Mouse (Mus musculus): ENCODE data around the gene Ect2. TPM values are rescaled to one million over a fixed set of nuclear protein-coding genes. Genes with fewer than 3 reads are reported as not detected.

The Ect2 gene
- polyA plus RNA-seq, 1 experiment: not detected

DNA sequence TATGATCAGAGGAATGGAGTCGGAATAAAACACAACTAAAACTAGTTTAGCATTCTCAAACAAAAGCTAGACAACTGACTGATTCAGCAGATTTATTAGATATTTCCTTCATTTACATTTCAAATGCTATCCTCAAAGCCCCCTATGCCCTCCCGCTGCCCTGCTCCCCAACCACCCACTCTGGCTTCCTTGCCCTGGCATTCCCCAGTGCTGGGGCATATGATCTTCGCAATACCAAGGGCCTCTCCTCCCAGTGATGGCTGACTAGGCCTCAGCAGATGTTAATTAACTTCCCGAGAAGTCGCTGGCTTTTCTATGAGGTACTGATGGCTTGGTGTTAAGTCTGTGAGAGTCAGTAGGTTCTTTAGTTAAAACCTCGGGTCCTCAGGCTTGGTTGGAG, 55.0 kb downstream of the Ect2 start:
- 95% methylated on average over 6 of the region's 6 CpGs for WGBS
- TF ChIP-seq CTCF (IDR thresholded peaks at IDR 0.05; ENCODE audit: insufficient read depth, low read depth, low read length) (no peak), POLR2A (IDR thresholded peaks at IDR 0.05; ENCODE audit: insufficient read depth, low read depth, low read length) (no peak)
- Histone ChIP-seq H3K4me1 (ENCODE audit: control insufficient read depth, insufficient read depth, low read length) (no peaks in the 10 kb centered on the region), H3K27ac (ENCODE audit: insufficient read depth, low read depth, low read length) (no peak overlapping the region), H3K4me3 (ENCODE audit: insufficient read depth, low read depth, low read length) (no peak overlapping the region)

DNA sequence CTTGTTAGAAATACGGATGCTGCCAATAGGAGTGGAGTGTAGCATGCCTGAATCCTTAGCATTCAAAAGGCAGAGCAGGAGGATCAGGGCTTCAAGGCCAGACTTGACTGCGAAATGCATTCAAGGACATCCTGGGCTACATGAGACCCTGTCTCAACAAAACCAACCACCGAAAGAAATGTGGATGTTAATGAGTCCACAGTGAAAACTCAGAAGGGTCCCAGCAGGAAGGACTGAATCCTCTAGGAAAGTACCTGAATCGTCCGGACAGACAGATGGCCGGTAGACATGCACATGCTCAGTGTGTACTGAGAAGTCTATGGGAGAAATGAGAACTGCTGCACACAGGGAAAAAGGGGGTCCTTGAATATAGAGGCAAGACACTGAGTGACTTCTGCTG, 67.5 kb downstream of the Ect2 start:
- Histone ChIP-seq H3K27ac (ENCODE audit: insufficient read depth, low read depth, low read length) (no peak overlapping the region), H3K4me1 (ENCODE audit: control insufficient read depth, insufficient read depth, low read length) (no peaks in the 10 kb centered on the region), H3K4me3 (ENCODE audit: insufficient read depth, low read depth, low read length) (no peak overlapping the region)
- WGBS: 98% methylated on average over 6 of the region's 6 CpGs
- TF ChIP-seq CTCF (IDR thresholded peaks at IDR 0.05; ENCODE audit: insufficient read depth, low read depth, low read length) (no peak), POLR2A (IDR thresholded peaks at IDR 0.05; ENCODE audit: insufficient read depth, low read depth, low read length) (no peak)

GRCm38 (mm10) chr3:27081229-27082060, 72.2 kb downstream of the Ect2 start:
- no peaks in the 10 kb centered on the region for H3K4me1 ChIP-seq (ENCODE audit: control insufficient read depth, insufficient read depth, low read length)
- TF ChIP-seq POLR2A (IDR thresholded peaks at IDR 0.05; ENCODE audit: insufficient read depth, low read depth, low read length) (no peak), CTCF (IDR thresholded peaks at IDR 0.05; ENCODE audit: insufficient read depth, low read depth, low read length) (no peak)
- no peak overlapping the region for H3K27ac ChIP-seq (ENCODE audit: insufficient read depth, low read depth, low read length)
- H3K4me3 ChIP-seq (ENCODE audit: insufficient read depth, low read depth, low read length): no peak overlapping the region
- 91% methylated on average over 13 of the region's 13 CpGs for WGBS

DNA sequence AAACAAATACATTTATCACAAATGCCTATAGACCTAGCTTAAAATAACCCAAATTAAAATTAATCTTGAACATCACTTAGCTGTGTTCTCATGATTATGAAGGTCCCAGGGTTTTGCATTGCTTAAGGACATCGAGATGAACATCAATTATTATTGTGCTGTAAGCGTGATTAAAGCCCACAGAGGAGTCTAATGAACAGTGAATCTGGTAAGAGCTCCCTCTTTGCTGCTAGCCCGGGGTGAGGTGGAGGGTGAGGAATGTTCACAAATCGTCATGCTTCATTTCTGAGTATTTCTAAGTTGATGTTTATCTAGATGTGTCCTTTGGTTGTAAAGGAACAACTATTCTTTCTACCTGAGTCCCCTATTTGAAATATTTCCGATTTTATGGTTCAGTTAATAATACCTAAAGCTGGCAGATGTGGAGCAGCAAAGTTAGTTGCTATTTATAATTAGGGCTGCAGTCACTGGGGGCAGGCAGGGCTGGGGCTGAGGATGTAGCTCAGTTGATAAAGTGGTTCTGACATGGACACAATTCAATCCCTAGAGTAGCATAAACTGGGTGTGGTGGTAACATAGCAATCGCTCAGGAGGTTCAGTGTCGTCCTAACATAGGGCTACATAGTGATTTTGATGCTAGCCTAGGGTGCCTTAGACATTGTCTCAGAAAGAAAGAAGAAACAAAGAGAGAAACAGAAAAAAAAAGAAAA, 73.5 kb downstream of the Ect2 start:
- H3K27ac ChIP-seq (ENCODE audit: insufficient read depth, low read depth, low read length): no peak overlapping the region
- TF ChIP-seq POLR2A (IDR thresholded peaks at IDR 0.05; ENCODE audit: insufficient read depth, low read depth, low read length) (no peak), CTCF (IDR thresholded peaks at IDR 0.05; ENCODE audit: insufficient read depth, low read depth, low read length) (no peak)
- no peaks in the 10 kb centered on the region for H3K4me1 ChIP-seq (ENCODE audit: control insufficient read depth, insufficient read depth, low read length)
- 76% methylated on average over 7 of the region's 7 CpGs for WGBS
- no peak overlapping the region for H3K4me3 ChIP-seq (ENCODE audit: insufficient read depth, low read depth, low read length)

- H3K4me3 ChIP-seq (ENCODE audit: insufficient read depth, low read depth, low read length): no peak overlapping the region
- H3K27ac ChIP-seq (ENCODE audit: insufficient read depth, low read depth, low read length): no peak overlapping the region
- no peaks in the 10 kb centered on the region for H3K4me1 ChIP-seq (ENCODE audit: control insufficient read depth, insufficient read depth, low read length)
- TF ChIP-seq POLR2A (IDR thresholded peaks at IDR 0.05; ENCODE audit: insufficient read depth, low read depth, low read length): no peak
- TF ChIP-seq CTCF (IDR thresholded peaks at IDR 0.05; ENCODE audit: insufficient read depth, low read depth, low read length): no peak
- 89% methylated on average over 2 of the region's 2 CpGs for WGBS
Measured at GRCm38 (mm10) chr3:27073884-27074283, 79.8 kb downstream of the Ect2 start.

DNA sequence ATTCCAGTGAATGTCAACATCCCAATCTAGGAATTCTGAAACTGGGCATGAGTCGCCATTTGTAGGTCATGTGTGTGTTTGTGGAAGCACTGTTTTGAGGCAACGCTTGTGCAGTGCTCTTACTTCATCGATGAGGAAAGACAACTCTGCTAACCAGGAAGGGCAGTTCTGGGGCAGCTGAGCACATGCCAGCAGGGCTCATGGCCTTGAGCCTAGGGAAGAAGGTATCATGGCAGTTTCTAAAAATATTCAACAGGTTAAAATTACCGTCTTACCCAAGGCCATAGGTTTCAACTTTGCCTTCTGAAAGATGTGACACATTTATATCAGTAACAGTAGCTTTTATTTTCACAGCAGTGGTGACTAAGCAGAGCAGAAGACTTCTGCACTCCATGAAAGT, 82.0 kb downstream of the Ect2 start:
- 98% methylated on average over 4 of the region's 4 CpGs for WGBS
- no peak for TF ChIP-seq POLR2A (IDR thresholded peaks at IDR 0.05; ENCODE audit: insufficient read depth, low read depth, low read length)
- no peak for TF ChIP-seq CTCF (IDR thresholded peaks at IDR 0.05; ENCODE audit: insufficient read depth, low read depth, low read length)
- Histone ChIP-seq H3K4me3 (ENCODE audit: insufficient read depth, low read depth, low read length) (no peak overlapping the region), H3K4me1 (ENCODE audit: control insufficient read depth, insufficient read depth, low read length) (no peaks in the 10 kb centered on the region), H3K27ac (ENCODE audit: insufficient read depth, low read depth, low read length) (no peak overlapping the region)

DNA sequence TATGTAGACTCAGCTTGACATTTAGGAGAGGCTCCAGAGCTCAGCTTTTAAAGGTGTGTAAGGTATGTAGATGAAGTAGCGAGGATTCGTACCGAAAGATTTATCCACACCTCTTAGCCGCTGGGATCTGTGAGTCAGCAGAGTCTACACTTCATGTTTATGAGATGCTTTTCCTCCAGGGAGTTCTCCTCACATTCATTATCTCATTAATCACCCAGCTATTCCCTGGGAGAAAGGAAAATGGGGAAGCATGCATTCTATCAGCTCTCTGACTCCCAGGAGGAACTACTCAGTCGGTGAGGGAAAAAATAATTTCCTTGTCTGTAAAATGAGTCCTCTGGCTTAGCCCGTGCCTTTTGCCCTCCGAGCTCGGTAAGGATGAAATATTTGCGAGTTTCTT, 83.3 kb downstream of the Ect2 start:
- 55% methylated on average over 9 of the region's 9 CpGs for WGBS
- no peak overlapping the region for H3K4me3 ChIP-seq (ENCODE audit: insufficient read depth, low read depth, low read length)
- no peaks in the 10 kb centered on the region for H3K4me1 ChIP-seq (ENCODE audit: control insufficient read depth, insufficient read depth, low read length)
- H3K27ac ChIP-seq (ENCODE audit: insufficient read depth, low read depth, low read length): no peak overlapping the region
- TF ChIP-seq POLR2A (IDR thresholded peaks at IDR 0.05; ENCODE audit: insufficient read depth, low read depth, low read length) (no peak), CTCF (IDR thresholded peaks at IDR 0.05; ENCODE audit: insufficient read depth, low read depth, low read length) (no peak)

DNA sequence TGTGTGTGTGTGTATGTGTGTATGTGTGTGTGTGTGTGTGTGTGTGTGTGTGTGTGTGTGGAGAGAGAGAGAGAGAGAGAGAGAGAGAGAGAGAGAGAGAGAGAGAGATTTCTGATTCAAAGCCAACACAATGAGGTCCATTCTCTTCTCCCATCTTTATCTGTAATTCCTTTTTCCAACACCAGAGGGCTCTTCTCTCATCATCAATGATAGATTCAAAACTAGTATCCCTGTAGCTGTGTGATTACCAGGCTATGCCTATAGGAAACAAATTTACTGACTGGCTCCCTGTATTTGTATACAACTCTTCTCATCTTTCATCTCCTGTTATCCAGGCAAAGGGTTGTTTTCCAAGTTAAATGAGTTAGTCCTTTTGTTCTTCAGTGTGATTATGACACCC, 86.5 kb downstream of the Ect2 start:
- H3K4me1 ChIP-seq (ENCODE audit: control insufficient read depth, insufficient read depth, low read length): no peaks in the 10 kb centered on the region
- H3K4me3 ChIP-seq (ENCODE audit: insufficient read depth, low read depth, low read length): no peak overlapping the region
- TF ChIP-seq POLR2A (IDR thresholded peaks at IDR 0.05; ENCODE audit: insufficient read depth, low read depth, low read length): no peak
- TF ChIP-seq CTCF (IDR thresholded peaks at IDR 0.05; ENCODE audit: insufficient read depth, low read depth, low read length): no peak
- no peak overlapping the region for H3K27ac ChIP-seq (ENCODE audit: insufficient read depth, low read depth, low read length)

DNA sequence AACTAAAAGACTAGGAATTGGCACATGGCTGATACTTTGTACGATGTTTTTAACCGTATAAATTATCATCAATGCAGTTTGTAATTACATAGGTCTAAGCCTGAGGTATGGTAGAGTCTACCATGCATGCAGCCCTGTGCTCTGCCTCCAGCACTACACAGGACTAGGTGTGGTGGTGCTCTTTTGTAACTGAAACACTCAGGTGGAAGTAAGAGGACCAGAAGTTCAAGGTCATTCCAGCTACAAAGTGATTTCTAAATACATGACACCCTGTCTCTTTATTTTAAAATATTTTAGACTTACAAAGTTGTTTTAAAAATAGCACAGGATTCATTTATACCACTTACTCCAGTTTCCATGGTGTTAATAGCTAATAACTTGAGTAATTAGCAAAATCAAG, 88.8 kb downstream of the Ect2 start:
- Histone ChIP-seq H3K27ac (ENCODE audit: insufficient read depth, low read depth, low read length) (no peak overlapping the region), H3K4me3 (ENCODE audit: insufficient read depth, low read depth, low read length) (no peak overlapping the region), H3K4me1 (ENCODE audit: control insufficient read depth, insufficient read depth, low read length) (no peaks in the 10 kb centered on the region)
- 94% methylated on average over 2 of the region's 2 CpGs for WGBS
- no peak for TF ChIP-seq POLR2A (IDR thresholded peaks at IDR 0.05; ENCODE audit: insufficient read depth, low read depth, low read length)

Data from olfactory bulb, adult 2 months (tissue).